In the genomic region with DNA sequence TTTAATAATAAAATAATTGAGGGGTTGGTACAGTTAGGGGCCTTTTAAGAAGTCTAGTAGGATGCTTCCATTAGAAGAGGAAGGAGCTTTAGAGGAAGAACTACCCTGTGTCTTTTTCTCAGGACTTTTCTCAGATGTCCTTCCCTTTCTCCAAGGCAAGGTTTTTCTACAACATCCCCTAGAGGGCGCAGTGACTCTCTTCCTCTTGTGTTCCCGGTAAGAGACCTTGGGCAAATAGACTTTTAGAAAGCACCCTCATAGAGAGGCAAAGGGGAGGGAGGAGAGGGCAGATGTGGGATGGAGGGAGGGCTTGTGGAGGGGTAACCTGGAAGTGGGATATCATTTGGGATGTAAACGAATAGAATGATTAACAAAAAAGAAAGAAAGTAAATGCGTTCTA, we compare ENCODE assay signal across 8 mouse cellular contexts.
DNase-seq lines count a peak whose midpoint lies in the region; ATAC-seq and TF ChIP-seq lines count a peak whose summit lies in the region.

No protein-coding gene starts in this region.

- H3K4me3 ChIP-seq in E14TG2a.4 (replicated peaks; ENCODE audit: low read length) = no peak overlapping the region
- no peak overlapping the region for H3K4me3 ChIP-seq in heart, embryonic 13.5 days

- H3K9me3 ChIP-seq in E14TG2a.4 (ENCODE audit: low read length) = no peaks in the 10 kb centered on the region
- no peaks in the 10 kb centered on the region for H3K9me3 ChIP-seq in heart, embryonic 13.5 days

- peak; percentile 14 to 48 for DNase-seq in heart, adult 18-20 months
- no peak for DNase-seq in heart, postnatal 25 days (ENCODE audit: low spot score)
- DNase-seq in cerebellum, adult 11-12 months = peak; percentile 2
- DNase-seq in left cerebral cortex, adult 11 months (ENCODE audit: low spot score) = peak; percentile 26
- DNase-seq in ovary, postnatal 36 days (ENCODE audit: low spot score) = peak; percentile 10
- no peak for DNase-seq in thymus, postnatal 10 days (ENCODE audit: low spot score in 2 of 2)

- ATAC-seq in heart, embryonic 13.5 days (ENCODE audit: extremely low read depth, insufficient number of reproducible peaks, low FRiP score, low TSS enrichment) = no peak

- intact Hi-C loops in heart, postnatal 25 days (cut with DNase I) = loop anchor here (10.0 kb wide), 1 partner anchor 565 kb away; no protein-coding TSS in a partner anchor

- H3K36me3 ChIP-seq in E14TG2a.4 (ENCODE audit: insufficient read depth, low read length) = no peaks in the 10 kb centered on the region
- no peaks in the 10 kb centered on the region for H3K36me3 ChIP-seq in heart, embryonic 13.5 days

- WGBS in heart, embryonic 13.5 days = 35% methylated on average over 4 of the region's 4 CpGs

- H3K9ac ChIP-seq in heart, embryonic 13.5 days = no peak overlapping the region

- no peaks in the 10 kb centered on the region for H3K4me1 ChIP-seq in E14TG2a.4 (replicated peaks; ENCODE audit: low read depth, low read length)
- H3K4me1 ChIP-seq in heart, embryonic 13.5 days = peaks cover 10% of the 10 kb centered on the region; the same call in 1 of the 2 replicates

- peak; percentile 52 for TF ChIP-seq CTCF in E14TG2a.4 (conservative IDR thresholded peaks at IDR 0.05; ENCODE audit: low read length)

- H3K27me3 ChIP-seq in E14TG2a.4 (ENCODE audit: insufficient read depth, low read length) = no peaks in the 10 kb centered on the region
- H3K27me3 ChIP-seq in heart, embryonic 13.5 days (replicated peaks) = no peaks in the 10 kb centered on the region

- H3K4me2 ChIP-seq in heart, embryonic 13.5 days = 0 out of 2 replicates have a peak overlapping the region, but pooled peaks have one; percentile 31

- no peak overlapping the region for H3K27ac ChIP-seq in heart, embryonic 13.5 days (replicated peaks)

Comparison
In these comparisons a context has a peak if more than half of its experiments do, and no peak if none do; other contexts are left out.
1. DNase-seq: peak in heart, adult 18-20 months (2 of 2), cerebellum, adult 11-12 months (single experiment), left cerebral cortex, adult 11 months (single experiment) and ovary, postnatal 36 days (single experiment); none in heart, postnatal 25 days (single experiment) and thymus, postnatal 10 days (0 of 2).